Mouse (Mus musculus) liver, adult 2 months (tissue): ENCODE measurements around the gene Hmga2.

ENCODE experiments used
- CTCF ChIP-seq: fragments of 200-500 bp; IDR thresholded peaks from 2 replicates; pipeline ENCODE4 v1.5.1; 2011; ENCODE audit warnings: low read depth, low read length, control low read depth
- POLR2A ChIP-seq: fragments of 200-500 bp; IDR thresholded peaks from 2 replicates; pipeline ENCODE4 v1.6.1; 2011; ENCODE audit warnings: low read length, control low read depth; ENCODE audit not compliant: insufficient read depth; ENCODE audit errors: extremely low read depth

DNA sequence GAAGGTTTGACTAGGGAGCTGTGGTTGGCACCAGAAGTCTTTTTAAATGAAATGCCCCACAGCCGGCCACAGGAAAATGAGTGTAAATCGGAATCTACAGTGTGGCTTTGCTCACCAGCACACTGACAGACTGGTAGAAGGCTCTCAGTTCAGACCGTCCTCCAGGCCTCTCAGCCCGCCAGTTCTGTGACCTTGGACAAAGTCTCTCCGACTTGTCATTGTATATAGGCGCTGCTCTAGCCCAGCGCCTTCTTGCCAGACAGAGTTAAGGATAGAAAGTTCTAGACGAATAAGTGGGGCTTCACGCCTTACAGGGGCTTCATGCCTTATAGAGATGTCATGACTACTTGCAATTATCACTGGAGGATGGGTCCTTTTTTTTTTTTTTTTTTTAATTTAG is 67.1 kb downstream of the Hmga2 start:
- TF ChIP-seq POLR2A (no peak), CTCF (no peak)
